Mouse (Mus musculus): ENCODE measurements around the gene Adam4.
"Not testable (repeated sequence)": the region's sequence is repeated elsewhere in the genome, so short reads cannot be mapped to it uniquely, and the experiment has no call there.

The Adam4 gene

DNA sequence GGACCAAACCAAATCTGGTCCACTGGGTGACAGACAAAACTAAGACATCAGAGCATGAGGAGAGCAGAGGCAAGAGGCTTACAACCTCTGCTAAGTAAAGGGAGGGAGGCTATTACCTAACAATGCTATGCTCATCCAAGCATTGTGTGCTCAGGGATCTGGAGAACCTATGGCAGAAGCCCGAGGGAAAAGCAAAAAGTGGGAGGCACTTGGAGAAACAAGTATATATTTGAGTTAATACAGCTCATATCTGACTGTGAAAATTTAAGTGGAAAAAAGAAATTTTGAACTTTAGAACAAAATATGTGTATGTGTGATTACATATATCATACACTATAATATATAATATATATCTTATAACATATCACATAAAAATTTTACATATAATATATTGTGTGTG lies at the start of gene Adam4:
TSS of gene Adam4 (minus strand) at position 101 of the 400 bp plus-strand sequence.
- no peak for DNase-seq (ENCODE audit: low spot score)

DNA sequence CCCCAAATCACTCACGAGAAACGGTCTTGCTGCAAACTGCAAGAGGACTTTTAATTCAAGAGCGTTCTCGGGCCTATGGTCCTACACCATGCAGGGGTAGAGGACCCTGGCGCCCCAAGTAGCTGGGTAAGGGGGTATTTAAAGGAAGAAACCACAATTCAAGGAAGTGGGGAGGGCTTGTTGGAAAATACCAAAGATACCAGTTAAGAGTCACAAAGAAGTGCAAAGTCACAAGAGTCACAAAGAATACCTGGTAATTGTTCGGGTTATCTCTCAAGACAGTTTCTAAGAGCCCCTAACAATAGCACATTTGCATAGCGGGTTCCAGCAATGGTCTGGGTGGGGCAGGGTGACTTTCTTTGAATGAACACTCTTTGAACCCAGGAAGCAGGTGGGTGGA lies 37.3 kb upstream of the Adam4 start:
- DNase-seq (ENCODE audit: low spot score) = not testable (repeated sequence)

DNA sequence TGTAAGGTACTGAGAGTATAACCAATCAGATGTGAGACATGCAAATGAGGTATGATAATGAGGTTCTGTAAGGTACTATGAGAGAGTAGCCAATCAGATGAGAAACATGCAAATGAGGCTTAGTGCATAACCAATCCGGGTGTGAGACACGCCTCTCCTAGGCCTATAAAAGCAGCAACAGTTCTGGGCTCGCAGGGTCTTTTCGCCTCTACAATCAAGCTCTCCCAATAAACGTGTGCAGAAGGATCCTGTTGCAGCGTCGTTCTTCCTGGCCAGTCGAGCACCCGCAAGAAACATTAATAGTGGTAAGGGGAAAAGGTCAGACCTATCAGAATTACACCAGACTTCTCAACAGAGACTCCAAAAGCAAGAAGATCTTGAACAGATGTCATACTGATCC lies 17.2 kb upstream of the Adam4 start:
- not testable (repeated sequence) for DNase-seq (ENCODE audit: low spot score)

DNA sequence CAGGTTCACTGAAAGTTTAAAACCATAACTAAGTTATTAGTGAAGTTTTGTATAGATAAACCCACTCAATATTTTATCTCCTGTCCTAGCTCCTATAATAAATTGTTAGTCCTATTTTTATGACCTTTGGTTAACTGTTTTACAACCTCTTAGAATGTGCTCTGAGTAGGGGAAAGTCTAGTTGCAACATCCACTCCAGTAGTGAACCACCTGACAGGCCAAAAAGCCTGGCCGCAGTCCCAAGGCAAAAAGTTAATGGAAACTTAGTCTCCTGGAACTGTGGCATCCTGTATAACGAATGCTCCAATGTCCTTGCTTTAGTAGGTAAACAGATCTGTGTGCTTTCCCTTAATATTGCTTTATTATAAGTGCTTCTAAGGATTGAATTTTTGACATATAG lies 13.0 kb upstream of the Adam4 start:
- not testable (repeated sequence) for DNase-seq (ENCODE audit: low spot score)

DNA sequence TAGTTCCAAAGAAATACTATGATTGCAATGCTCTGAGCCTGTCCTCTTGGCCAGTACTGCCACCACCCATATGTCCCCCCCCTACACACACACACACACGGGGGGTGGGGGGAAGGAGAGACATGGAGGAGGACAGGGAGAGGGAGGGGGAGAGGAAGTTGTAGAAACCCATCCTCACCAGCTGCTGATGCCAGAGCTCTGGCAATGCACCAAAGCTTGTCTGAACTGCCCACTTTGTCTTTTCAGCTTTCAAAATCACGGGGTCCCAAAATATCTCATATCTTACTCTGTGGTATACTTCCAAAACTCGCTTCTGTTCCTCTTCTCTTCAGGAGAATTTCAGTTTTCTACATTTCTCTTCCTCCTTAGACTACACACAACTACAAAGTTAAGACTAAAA lies 8.5 kb downstream of the Adam4 start:
- DNase-seq (ENCODE audit: low spot score) = no peak

DNA sequence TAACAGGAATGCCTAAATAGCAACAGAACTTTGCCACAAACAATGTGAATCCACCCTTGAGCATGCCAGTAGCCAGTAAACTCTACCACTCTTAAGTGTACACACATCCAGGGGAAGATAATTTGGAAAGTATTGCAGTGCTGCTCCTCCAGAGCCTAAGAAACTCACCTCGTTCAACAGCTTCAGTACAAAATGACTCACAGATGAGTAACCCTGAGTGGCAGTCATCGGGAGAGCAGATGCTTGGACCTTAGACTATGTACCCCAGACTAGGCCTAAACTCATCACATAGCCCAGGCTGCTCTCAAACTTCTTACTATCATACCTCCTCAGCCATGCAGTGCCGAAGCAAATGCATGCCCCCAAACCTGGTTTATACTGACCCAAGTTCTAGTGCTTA lies 12.8 kb downstream of the Adam4 start:
- DNase-seq (ENCODE audit: low spot score) = no peak

DNA sequence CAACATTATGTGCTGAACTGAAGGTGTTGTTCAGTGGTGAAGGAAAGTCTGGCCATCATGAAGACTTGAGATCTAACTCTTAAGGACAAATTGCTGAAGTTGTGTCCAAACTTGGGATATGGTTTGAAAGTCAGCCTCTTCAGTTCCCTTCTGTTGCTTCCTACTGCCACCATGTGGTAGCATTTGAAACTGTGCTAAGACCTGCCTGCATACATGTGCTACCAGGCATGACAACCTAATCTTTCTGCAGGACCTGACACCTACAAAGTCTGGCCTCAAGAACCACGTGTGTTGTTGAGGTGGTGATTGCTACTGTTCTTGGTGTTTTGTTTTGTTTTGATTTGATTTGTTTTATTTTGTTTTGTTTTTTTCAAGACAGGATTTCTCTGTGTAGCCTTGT lies 19.6 kb downstream of the Adam4 start:
- peak; percentile 87 for DNase-seq (ENCODE audit: low spot score)

DNA sequence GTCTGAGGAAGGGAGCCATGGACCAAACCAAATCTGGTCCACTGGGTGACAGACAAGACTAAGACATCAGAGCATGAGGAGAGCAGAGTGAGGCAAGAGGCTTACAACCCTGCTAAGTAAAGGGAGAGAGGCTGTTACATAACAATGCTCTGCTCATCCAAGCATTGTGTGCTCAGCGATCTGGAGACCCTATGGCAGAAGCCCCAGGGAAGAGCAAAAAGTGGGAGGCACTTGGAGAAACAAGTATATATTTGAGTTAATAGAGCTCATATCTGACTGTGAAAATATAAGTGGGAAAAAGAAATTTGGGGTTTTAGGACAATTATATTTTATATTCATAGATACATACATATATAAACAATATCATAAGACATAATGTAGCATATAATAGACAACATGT lies 42.4 kb downstream of the Adam4 start, which contains the start of gene Gm4787:
TSS of gene Gm4787 (minus strand) at position 101 of the 400 bp plus-strand sequence.
- DNase-seq (ENCODE audit: low spot score) = not testable (repeated sequence)

Data from retina, embryonic 14.5 days (tissue).